Mouse (Mus musculus) frontal cortex, adult (tissue): ENCODE data around the gene Rxfp4.
"Not testable (repeated sequence)": the region's sequence is repeated elsewhere in the genome, so short reads cannot be mapped to it uniquely, and the experiment has no call there.

ENCODE experiments used
- ATAC-seq: cut with Nextera tagmentation; 2 replicates; pipeline ENCODE4 v1.9.2; 2017; ENCODE audit warnings: mild to moderate bottlenecking, moderate library complexity, mixed read lengths; ENCODE audit not compliant: low TSS enrichment

The Rxfp4 gene

GRCm38 (mm10) chr3:88614418-88614817 lies 38.5 kb downstream of the Rxfp4 start:
- no peak for ATAC-seq

GRCm38 (mm10) chr3:88609066-88609465 lies 43.9 kb downstream of the Rxfp4 start:
- ATAC-seq = no peak

- ATAC-seq = peak; percentile 57; the same call in 1 of the 2 replicates
Observed at GRCm38 (mm10) chr3:88607758-88608138, 45.2 kb downstream of the Rxfp4 start.

- ATAC-seq = peak; percentile 87
Observed at GRCm38 (mm10) chr3:88607065-88607757, 45.7 kb downstream of the Rxfp4 start.

GRCm38 (mm10) chr3:88605666-88606065 lies 47.3 kb downstream of the Rxfp4 start, which contains the start of gene Arhgef2:
TSS of gene Arhgef2 (plus strand) at chr3:88605966.
- not testable (repeated sequence) for ATAC-seq

- no peak for ATAC-seq
Observed at GRCm38 (mm10) chr3:88604863-88605262, 48.1 kb downstream of the Rxfp4 start.

- no peak; the same call in 1 of the 2 replicates for ATAC-seq
Observed at GRCm38 (mm10) chr3:88603714-88604161, 49.2 kb downstream of the Rxfp4 start.

- ATAC-seq = no peak
Observed at GRCm38 (mm10) chr3:88602466-88602865, 50.5 kb downstream of the Rxfp4 start.
